Mouse (Mus musculus) liver, postnatal 0 days (tissue): Measurements from ENCODE around the gene Lrrc4. TPM values are rescaled to one million over a fixed set of nuclear protein-coding genes. Genes with fewer than 3 reads are reported as not detected.

Experiments
- ATAC-seq: fragments of 200-750 bp; cut with Nextera tagmentation; 2 replicates; pipeline ENCODE4 v1.8.0; 2017; ENCODE audit warnings: mild to moderate bottlenecking, moderate library complexity
- DNase-seq: peaks from one replicate; pipeline ENCODE4 v3.0.0-alpha.2; 2016
- H3K27ac ChIP-seq: fragments of 300-500 bp; sonication (generic); 2 replicates; pipeline ENCODE4 v1.5.1; 2014; ENCODE audit warnings: antibody characterized with exemption, moderate library complexity, mild to moderate bottlenecking, low read depth
- H3K27me3 ChIP-seq: fragments of 300-500 bp; sonication (generic); 2 replicates; pipeline ENCODE4 v1.6.1; 2014; ENCODE audit warnings: low read length, control low read depth, mixed read lengths; ENCODE audit not compliant: insufficient read depth
- H3K36me3 ChIP-seq: fragments of 300-500 bp; sonication (generic); replicated peaks from 2 replicates; pipeline ENCODE4 v1.6.1; 2014; ENCODE audit warnings: mild to moderate bottlenecking, control low read depth, low read length, moderate library complexity, mixed read lengths; ENCODE audit not compliant: insufficient read depth
- H3K4me1 ChIP-seq: fragments of 300-500 bp; sonication (generic); 2 replicates; pipeline ENCODE4 v1.6.1; 2014; ENCODE audit warnings: antibody characterized with exemption, mild to moderate bottlenecking, control low read depth; ENCODE audit not compliant: insufficient read depth
- H3K4me2 ChIP-seq: fragments of 300-500 bp; sonication (generic); 2 replicates; pipeline ENCODE4 v1.6.1; 2014; ENCODE audit warnings: low read depth, mild to moderate bottlenecking, low read length, moderate library complexity, mixed read lengths
- H3K4me3 ChIP-seq: fragments of 300-500 bp; sonication (generic); 2 replicates; pipeline ENCODE4 v1.5.1; 2014; ENCODE audit warnings: low read depth, low read length
- H3K9ac ChIP-seq: fragments of 300-500 bp; sonication (generic); replicated peaks from 2 replicates; pipeline ENCODE4 v1.6.1; 2014; ENCODE audit warnings: mild to moderate bottlenecking, moderate library complexity
- H3K9me3 ChIP-seq: fragments of 300-500 bp; sonication (generic); 2 replicates; pipeline ENCODE4 v1.6.1; 2016; ENCODE audit warnings: mild to moderate bottlenecking, control low read depth, low read length, mixed read lengths
- CTCF ChIP-seq: sonication (generic); IDR thresholded peaks from 2 replicates; pipeline ENCODE4 v1.5.1; 2016; ENCODE audit warnings: antibody characterized with exemption, low read depth
- EP300 ChIP-seq: IDR thresholded peaks from 2 replicates; pipeline ENCODE4 v1.6.1; 2016; ENCODE audit warnings: antibody characterized with exemption, low read depth, mild to moderate bottlenecking
- WGBS: fragments of 180-500 bp; shearing (Covaris S2); extraction: QIAGEN DNeasy Blood & Tissue Kit; methylation state at CpG from one replicate; pipeline ENCODE4 v1.1.7; 2014; ENCODE audit not compliant: insufficient replicate concordance; 5-methylcytosine and 5-hydroxymethylcytosine counted together
- polyA plus RNA-seq: library from polyadenylated mRNA; unstranded; fragments of >200 nt; fragmentation: Nextera tagmentation; extraction: Ambion mirVana; gene quantifications from 2 replicates; pipeline ENCODE4 v1.2.1, GENCODE M21; 2015

Lrrc4 gene
- polyA plus RNA-seq, 1 experiment from 2014 or later, result 0.08 TPM

- Histone ChIP-seq H3K4me2 (no peak overlapping the region), H3K9ac (no peak overlapping the region), H3K4me1 (0 out of 2 replicates have a peak, but pooled peaks cover 3% of the 10 kb centered on the region), H3K4me3 (no peak overlapping the region), H3K27ac (no peak overlapping the region), H3K36me3 (no peaks in the 10 kb centered on the region; the same call in 1 of the 2 replicates), H3K9me3 (no peaks in the 10 kb centered on the region), H3K27me3 (no peaks in the 10 kb centered on the region)
- TF ChIP-seq EP300, result no peak
- TF ChIP-seq CTCF, result no peak
- 87% methylated on average over 5 of the region's 5 CpGs for WGBS
- DNase-seq, result no peak
- ATAC-seq, result no peak
These were observed 78.3 kb downstream of the Lrrc4 start for GRCm38 (mm10) chr6:28753217-28753616.

DNA sequence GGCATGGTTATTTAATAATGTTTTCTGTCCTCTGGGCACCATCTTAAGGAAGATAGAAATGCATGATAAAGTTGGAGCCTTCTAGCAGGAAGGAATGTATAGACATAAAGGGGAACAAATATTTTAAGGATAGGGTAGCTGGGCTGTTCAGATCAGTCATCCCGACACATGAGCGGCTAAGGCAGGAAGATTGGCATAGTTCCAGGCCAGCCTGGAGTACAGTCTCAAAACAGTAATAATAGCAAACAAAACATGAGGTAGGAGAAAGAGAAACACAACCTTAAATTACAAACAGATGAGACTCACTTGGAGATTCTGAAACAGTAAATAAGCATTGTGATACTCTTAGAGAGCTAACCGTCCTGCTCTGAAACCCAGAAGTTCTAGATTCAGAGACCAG lies 80.4 kb downstream of the Lrrc4 start:
- Histone ChIP-seq H3K9me3 (no peaks in the 10 kb centered on the region), H3K27ac (no peak overlapping the region), H3K9ac (no peak overlapping the region), H3K4me2 (no peak overlapping the region), H3K27me3 (no peaks in the 10 kb centered on the region), H3K36me3 (peaks cover 4% of the 10 kb centered on the region), H3K4me1 (0 out of 2 replicates have a peak, but pooled peaks cover 3% of the 10 kb centered on the region), H3K4me3 (no peak overlapping the region)
- 86% methylated on average over 3 of the region's 3 CpGs for WGBS
- TF ChIP-seq EP300, result no peak
- TF ChIP-seq CTCF, result no peak
- no peak for ATAC-seq
- no peak for DNase-seq

DNA sequence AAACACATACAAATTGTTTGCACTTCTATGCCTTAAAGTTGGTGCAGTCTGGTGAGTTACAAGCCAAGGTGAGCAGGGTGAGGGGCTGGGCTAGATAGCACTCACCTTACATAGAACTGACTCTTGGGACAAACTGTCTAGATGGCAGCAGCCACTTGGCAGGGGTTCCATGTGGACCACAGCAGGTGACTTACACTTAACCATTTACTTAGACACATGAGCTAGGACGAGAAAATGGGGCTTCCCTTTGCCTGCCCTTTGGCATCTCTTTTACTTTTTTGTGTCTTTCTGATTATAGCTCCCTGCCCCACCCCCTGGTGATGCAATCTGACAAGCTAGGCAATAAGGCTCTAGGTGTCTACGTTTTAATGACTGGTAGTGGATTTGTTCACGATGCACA lies 82.3 kb downstream of the Lrrc4 start:
- WGBS, result 65% methylated on average over 3 of the region's 3 CpGs
- no peak for ATAC-seq

GRCm38 (mm10) chr6:28747931-28748670 lies 83.4 kb downstream of the Lrrc4 start:
- H3K36me3 ChIP-seq, result peaks cover 14% of the 10 kb centered on the region
- WGBS, result 75% methylated on average over 14 of the region's 14 CpGs
- no peak overlapping the region for H3K27ac ChIP-seq
- H3K27me3 ChIP-seq, result no peaks in the 10 kb centered on the region
- no peak overlapping the region for H3K4me2 ChIP-seq
- H3K9me3 ChIP-seq, result no peaks in the 10 kb centered on the region
- ATAC-seq (peak; percentile 44; the same call in 1 of the 2 replicates), DNase-seq (no peak)
- no peak overlapping the region for H3K4me3 ChIP-seq
- TF ChIP-seq CTCF (no peak), EP300 (no peak)
- no peak overlapping the region for H3K9ac ChIP-seq
- no peaks in the 10 kb centered on the region for H3K4me1 ChIP-seq

More for the DNA sequence above, 82.3 kb downstream of the Lrrc4 start:
- Histone ChIP-seq H3K4me1 (no peaks in the 10 kb centered on the region), H3K36me3 (peaks cover 14% of the 10 kb centered on the region), H3K9me3 (no peaks in the 10 kb centered on the region), H3K27ac (no peak overlapping the region), H3K4me2 (no peak overlapping the region), H3K4me3 (no peak overlapping the region), H3K9ac (no peak overlapping the region), H3K27me3 (no peaks in the 10 kb centered on the region)
- TF ChIP-seq EP300 (no peak), CTCF (no peak)
- no peak for DNase-seq

GRCm38 (mm10) chr6:28747025-28747424 lies 84.5 kb downstream of the Lrrc4 start:
- DNase-seq (no peak), ATAC-seq (no peak)
- Histone ChIP-seq H3K9ac (no peak overlapping the region), H3K36me3 (peaks cover 14% of the 10 kb centered on the region), H3K27ac (no peak overlapping the region), H3K4me3 (no peak overlapping the region), H3K27me3 (no peaks in the 10 kb centered on the region), H3K9me3 (no peaks in the 10 kb centered on the region), H3K4me1 (no peaks in the 10 kb centered on the region), H3K4me2 (no peak overlapping the region)
- 82% methylated on average over 5 of the region's 5 CpGs for WGBS
- TF ChIP-seq CTCF (no peak), EP300 (no peak)

- Histone ChIP-seq H3K27me3 (no peaks in the 10 kb centered on the region), H3K4me1 (no peaks in the 10 kb centered on the region), H3K4me3 (no peak overlapping the region), H3K4me2 (no peak overlapping the region), H3K36me3 (peaks cover 14% of the 10 kb centered on the region), H3K9ac (no peak overlapping the region), H3K9me3 (no peaks in the 10 kb centered on the region), H3K27ac (no peak overlapping the region)
- DNase-seq (no peak), ATAC-seq (no peak)
- 81% methylated on average over 7 of the region's 7 CpGs for WGBS
- no peak for TF ChIP-seq CTCF
- no peak for TF ChIP-seq EP300
These were observed 85.7 kb downstream of the Lrrc4 start for GRCm38 (mm10) chr6:28745864-28746263.
